Mouse (Mus musculus) hindbrain, embryonic 10.5 days (tissue): ENCODE measurements around the gene Ubp1. TPM values are rescaled to one million over a fixed set of nuclear protein-coding genes. Genes with fewer than 3 reads are reported as not detected.

Experiments used
- DNase-seq: peaks from one replicate; pipeline ENCODE4 v3.0.0-alpha.2; 2017; ENCODE audit warnings: low spot score
- H3K27ac ChIP-seq: fragments of 300-500 bp; sonication (generic); 2 replicates; pipeline ENCODE4 v1.5.1; 2016; ENCODE audit warnings: mild to moderate bottlenecking, moderate library complexity
- H3K27me3 ChIP-seq: fragments of 300-500 bp; sonication (generic); 2 replicates; pipeline ENCODE4 v1.6.1; 2016; ENCODE audit warnings: mild to moderate bottlenecking; ENCODE audit not compliant: poor library complexity, insufficient read depth, severe bottlenecking
- H3K36me3 ChIP-seq: fragments of 300-500 bp; sonication (generic); 2 replicates; pipeline ENCODE4 v1.6.1; 2016; ENCODE audit warnings: mild to moderate bottlenecking, moderate library complexity
- H3K4me1 ChIP-seq: fragments of 300-500 bp; sonication (generic); replicated peaks from 2 replicates; pipeline ENCODE4 v1.6.1; 2016; ENCODE audit warnings: mild to moderate bottlenecking
- H3K4me3 ChIP-seq: fragments of 300-500 bp; sonication (generic); 2 replicates; pipeline ENCODE4 v1.5.1; 2016; ENCODE audit warnings: mild to moderate bottlenecking, moderate library complexity
- H3K9me3 ChIP-seq: fragments of 300-500 bp; sonication (generic); 2 replicates; pipeline ENCODE4 v1.6.1; 2016; ENCODE audit warnings: mild to moderate bottlenecking, moderate library complexity
- WGBS: fragments of 180-500 bp; shearing (Covaris S2); methylation state at CpG from one replicate; pipeline ENCODE4 v1.1.7; 2016; 5-methylcytosine and 5-hydroxymethylcytosine counted together
- polyA plus RNA-seq: library from polyadenylated mRNA; unstranded; fragments of >200 nt; fragmentation: Nextera tagmentation; extraction: Ambion mirVana; gene quantifications from 2 replicates; pipeline ENCODE4 v1.2.1, GENCODE M21; 2016

Gene Ubp1
- polyA plus RNA-seq, 1 experiment from 2014 or later = 36.8 TPM

DNA sequence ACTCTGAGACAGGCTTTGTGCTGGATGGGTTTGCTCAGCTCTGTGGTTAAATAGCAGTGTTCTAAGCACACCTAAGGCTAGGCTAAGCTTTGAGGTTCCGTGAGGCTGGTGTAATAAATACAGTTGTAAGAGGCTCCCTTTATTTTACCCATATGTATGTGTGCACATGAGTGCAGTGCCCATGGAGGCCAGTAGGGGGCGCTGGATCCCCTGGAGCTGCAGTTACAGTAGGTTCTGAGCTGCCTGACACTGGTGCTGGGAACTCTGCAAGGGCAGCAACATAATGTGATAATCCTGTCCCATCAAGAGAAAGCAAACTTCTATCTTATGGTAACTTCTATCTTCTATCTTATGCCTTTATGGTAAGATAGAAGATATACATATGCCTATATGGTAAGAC, 67.6 kb downstream of the Ubp1 start:
- no peak for DNase-seq
- H3K27ac ChIP-seq = no peak overlapping the region
- no peaks in the 10 kb centered on the region for H3K27me3 ChIP-seq
- peaks cover 26% of the 10 kb centered on the region for H3K36me3 ChIP-seq
- WGBS = 61% methylated on average over 2 of the region's 2 CpGs
- H3K4me1 ChIP-seq = no peaks in the 10 kb centered on the region
- H3K9me3 ChIP-seq = peaks cover 6% of the 10 kb centered on the region; the same call in 1 of the 2 replicates
- no peak overlapping the region for H3K4me3 ChIP-seq

DNA sequence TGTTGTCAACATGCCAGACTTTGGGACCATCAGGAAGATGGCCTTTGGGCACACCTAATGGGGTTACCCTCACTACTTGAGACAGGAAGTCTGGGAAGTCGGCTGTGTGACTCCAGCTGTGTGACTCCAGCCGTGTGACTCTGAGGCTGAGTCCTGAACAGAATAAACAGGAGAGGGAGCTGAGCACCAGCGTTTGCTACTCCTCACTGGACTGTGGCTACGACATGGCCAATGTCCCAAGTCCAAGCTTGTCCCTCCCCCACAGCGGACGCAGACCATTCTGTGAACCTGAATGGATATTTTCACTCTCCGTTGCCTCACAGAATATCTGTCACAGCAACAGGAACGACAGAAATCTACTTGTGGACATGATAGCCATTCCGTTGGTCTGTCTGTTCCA, 76.1 kb downstream of the Ubp1 start:
- no peak overlapping the region for H3K27ac ChIP-seq
- H3K4me1 ChIP-seq = 0 out of 2 replicates have a peak, but pooled peaks cover 7% of the 10 kb centered on the region
- H3K9me3 ChIP-seq = no peaks in the 10 kb centered on the region
- no peaks in the 10 kb centered on the region for H3K27me3 ChIP-seq
- no peak overlapping the region for H3K4me3 ChIP-seq
- peaks cover 8% of the 10 kb centered on the region for H3K36me3 ChIP-seq
- no peak for DNase-seq
- 76% methylated on average over 9 of the region's 9 CpGs for WGBS

DNA sequence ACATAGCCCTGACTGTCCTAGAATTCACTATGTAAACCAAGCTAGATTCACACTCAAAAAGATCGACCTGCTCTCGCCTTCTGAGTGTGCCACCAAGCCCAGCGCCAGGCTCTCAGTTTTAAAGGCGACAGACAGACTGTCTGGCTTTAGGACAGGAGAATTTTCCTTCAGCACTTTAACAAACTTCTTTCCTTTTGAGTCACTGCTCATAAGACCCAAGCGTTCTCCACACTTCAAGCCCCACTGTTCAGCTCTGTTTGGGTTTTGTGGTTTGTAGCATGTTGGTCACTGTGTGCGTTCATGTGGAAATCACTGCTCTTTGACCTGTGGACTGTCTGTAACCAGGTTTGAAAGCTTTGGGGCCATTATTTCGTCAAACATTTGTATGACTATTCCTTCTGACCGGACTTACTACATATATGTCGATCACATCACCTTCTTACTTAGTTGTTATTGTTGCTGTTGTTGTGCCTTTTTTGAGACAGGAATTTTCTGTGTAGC, 77.2 kb downstream of the Ubp1 start:
- Histone ChIP-seq H3K36me3 (peaks cover 5% of the 10 kb centered on the region), H3K27me3 (no peaks in the 10 kb centered on the region), H3K9me3 (no peaks in the 10 kb centered on the region; the same call in 1 of the 2 replicates), H3K4me1 (0 out of 2 replicates have a peak, but pooled peaks cover 7% of the 10 kb centered on the region), H3K27ac (no peak overlapping the region), H3K4me3 (no peak overlapping the region)
- DNase-seq = no peak
- 91% methylated on average over 9 of the region's 9 CpGs for WGBS

DNA sequence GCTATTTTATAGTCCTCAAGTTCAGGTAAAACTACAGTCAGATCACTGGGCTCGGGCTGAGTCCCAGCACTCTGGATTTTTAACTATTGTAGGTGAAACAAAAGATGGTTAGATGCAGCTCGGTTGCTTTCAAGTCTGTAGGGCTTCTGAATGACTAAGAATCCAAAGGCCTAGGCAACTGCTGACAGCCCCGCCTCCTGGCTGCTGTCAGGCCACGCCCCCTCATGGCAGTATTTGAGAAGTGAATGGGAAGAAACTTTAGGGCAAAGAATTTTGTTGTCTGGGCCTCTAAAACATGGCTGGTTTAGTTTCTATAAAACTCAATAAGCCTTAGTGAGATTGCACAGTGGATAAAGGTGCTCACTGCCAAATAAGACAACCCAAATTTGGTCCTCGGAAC, 78.8 kb downstream of the Ubp1 start:
- Histone ChIP-seq H3K4me3 (no peak overlapping the region), H3K9me3 (no peaks in the 10 kb centered on the region; the same call in 1 of the 2 replicates), H3K4me1 (0 out of 2 replicates have a peak, but pooled peaks cover 7% of the 10 kb centered on the region), H3K36me3 (peaks cover 11% of the 10 kb centered on the region; the same call in 1 of the 2 replicates), H3K27me3 (no peaks in the 10 kb centered on the region), H3K27ac (no peak overlapping the region)
- no peak for DNase-seq
- WGBS = 36% methylated on average over 5 of the region's 5 CpGs

DNA sequence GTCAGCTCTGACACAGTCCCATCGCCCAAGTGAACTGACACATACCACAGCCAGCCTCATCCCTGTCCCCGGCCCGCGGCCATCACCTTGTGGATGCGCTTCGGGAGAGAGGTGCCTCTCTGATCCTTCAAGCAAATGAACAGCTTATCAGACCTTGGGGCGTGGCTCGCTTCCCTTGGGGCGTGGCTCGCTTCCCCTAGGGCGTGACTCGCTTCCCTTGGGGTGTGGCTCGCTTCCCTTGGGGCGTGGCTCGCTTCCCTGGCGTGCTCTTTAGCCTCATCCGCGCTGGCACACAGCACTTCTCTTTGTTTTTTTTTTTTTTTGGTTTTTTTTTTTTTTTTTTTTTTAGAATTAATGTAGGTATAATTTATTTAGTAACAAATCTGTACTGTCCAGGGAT, 80.5 kb downstream of the Ubp1 start:
- 63% methylated on average over 18 of the region's 18 CpGs for WGBS
- DNase-seq = no peak
- Histone ChIP-seq H3K27me3 (no peaks in the 10 kb centered on the region), H3K36me3 (peaks cover 14% of the 10 kb centered on the region), H3K27ac (no peak overlapping the region), H3K9me3 (no peaks in the 10 kb centered on the region; the same call in 1 of the 2 replicates), H3K4me1 (0 out of 2 replicates have a peak, but pooled peaks cover 7% of the 10 kb centered on the region), H3K4me3 (no peak overlapping the region)

DNA sequence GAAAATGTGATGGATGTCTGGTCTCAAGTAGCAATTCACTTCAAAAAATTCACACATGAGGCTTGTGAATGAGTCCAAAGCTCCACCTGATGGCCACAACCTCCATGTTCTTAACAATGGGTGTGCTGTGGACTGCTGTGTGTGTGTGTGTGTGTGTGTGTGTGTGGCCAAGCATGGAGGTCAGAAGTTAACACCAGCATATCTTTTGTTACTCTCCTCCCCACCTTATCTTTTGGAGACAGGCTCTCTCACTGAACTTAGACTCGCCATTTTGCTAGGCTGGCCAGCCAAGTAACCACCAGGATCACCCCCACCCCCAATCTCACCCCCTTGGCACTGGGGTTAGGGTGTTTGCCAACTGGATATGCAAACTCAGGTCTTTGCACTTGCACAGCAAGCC, 83.3 kb downstream of the Ubp1 start:
- H3K27me3 ChIP-seq = no peaks in the 10 kb centered on the region

DNA sequence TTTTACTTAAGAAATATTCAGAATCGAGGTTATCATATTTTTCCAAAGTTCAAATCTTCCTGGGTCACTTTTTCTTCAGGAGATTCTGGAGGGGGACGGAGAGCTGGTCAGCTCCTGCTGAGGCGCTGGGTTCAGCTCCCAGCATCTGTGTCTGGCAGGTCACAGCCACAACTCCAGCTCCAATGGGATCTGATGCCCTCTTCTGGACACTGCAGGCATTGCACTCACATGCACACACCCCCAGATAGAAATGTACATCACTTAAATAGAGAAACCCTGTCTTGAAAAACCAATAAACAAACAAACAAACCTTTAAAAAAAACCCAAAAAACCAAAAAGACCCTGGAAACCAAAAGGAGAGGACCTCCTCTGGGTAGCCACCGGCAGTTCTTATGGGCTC, 85.0 kb downstream of the Ubp1 start:
- H3K4me3 ChIP-seq = no peak overlapping the region
- no peak for DNase-seq
- H3K4me1 ChIP-seq = no peaks in the 10 kb centered on the region
- 84% methylated on average over 4 of the region's 4 CpGs for WGBS
- peaks cover 14% of the 10 kb centered on the region for H3K36me3 ChIP-seq
- no peaks in the 10 kb centered on the region; the same call in 1 of the 2 replicates for H3K9me3 ChIP-seq
- H3K27ac ChIP-seq = no peak overlapping the region
- H3K27me3 ChIP-seq = no peaks in the 10 kb centered on the region

More for the DNA sequence above, 83.3 kb downstream of the Ubp1 start:
- H3K36me3 ChIP-seq = peaks cover 14% of the 10 kb centered on the region
- H3K9me3 ChIP-seq = no peaks in the 10 kb centered on the region; the same call in 1 of the 2 replicates
- 73% methylated on average over 1 of the region's 1 CpGs for WGBS
- H3K27ac ChIP-seq = no peak overlapping the region
- DNase-seq = no peak
- no peak overlapping the region for H3K4me3 ChIP-seq
- 0 out of 2 replicates have a peak, but pooled peaks cover 7% of the 10 kb centered on the region for H3K4me1 ChIP-seq

DNA sequence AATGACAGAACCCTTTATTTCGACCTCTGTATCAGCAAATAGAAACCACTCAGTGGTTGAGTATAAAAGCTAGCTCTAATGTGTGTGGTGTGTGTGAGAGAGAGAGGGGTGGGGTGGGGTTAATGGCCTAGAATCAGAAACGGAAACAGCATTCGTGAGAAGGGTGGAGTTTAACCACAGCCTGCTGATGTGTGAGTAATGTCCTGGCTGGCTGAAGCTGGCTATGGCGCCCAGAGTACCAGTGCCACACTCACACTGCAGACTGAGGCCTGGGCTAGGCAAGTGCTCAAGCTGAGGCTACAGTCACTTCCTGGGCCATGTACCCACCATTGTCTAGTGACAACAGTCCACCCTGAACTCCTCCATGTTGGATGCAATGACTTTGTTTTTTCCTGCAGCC, 85.7 kb downstream of the Ubp1 start:
- H3K36me3 ChIP-seq = peaks cover 14% of the 10 kb centered on the region
- no peaks in the 10 kb centered on the region for H3K27me3 ChIP-seq
- DNase-seq = no peak
- no peaks in the 10 kb centered on the region for H3K4me1 ChIP-seq
- H3K4me3 ChIP-seq = no peak overlapping the region
- WGBS = 92% methylated on average over 4 of the region's 4 CpGs
- no peaks in the 10 kb centered on the region; the same call in 1 of the 2 replicates for H3K9me3 ChIP-seq
- no peak overlapping the region for H3K27ac ChIP-seq

DNA sequence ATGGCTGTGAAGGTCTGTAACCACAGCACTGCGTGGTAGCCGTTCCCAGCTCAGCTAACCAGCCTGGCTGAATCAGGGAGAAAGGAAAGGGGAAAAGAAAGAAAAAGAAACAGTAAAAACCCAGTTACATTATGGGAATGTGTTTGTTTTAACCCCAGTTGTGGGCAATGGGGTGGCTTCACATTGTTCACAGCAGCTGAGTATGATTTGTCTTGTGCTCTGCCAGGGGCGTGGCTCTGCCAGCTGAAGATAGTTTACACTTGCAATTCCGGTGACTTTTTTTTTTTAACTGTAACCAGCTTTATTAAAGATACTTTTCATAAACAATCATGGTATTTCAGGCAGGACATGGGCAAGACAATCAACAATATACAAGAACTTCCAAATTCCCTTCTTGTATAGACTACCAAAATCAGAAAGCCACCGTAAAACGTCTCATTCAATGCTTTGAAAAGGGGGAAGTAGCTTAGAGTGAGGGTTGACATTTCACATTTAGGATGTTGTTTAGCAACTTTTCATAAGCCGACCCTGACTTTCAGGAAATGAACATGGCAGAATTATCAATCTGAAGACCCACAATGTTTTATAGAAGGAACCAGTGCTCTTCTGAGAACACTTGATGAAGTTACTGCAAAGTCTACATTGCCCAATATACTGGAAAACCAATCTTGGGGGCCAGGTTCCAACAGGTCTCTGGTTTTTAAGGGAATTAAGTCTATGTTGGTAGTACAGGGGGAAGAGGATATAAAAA, 88.5 kb downstream of the Ubp1 start:
- Histone ChIP-seq H3K27me3 (no peaks in the 10 kb centered on the region), H3K4me1 (0 out of 2 replicates have a peak, but pooled peaks cover 3% of the 10 kb centered on the region), H3K27ac (no peak overlapping the region), H3K9me3 (no peaks in the 10 kb centered on the region), H3K36me3 (peaks cover 3% of the 10 kb centered on the region), H3K4me3 (no peak overlapping the region)
- no peak for DNase-seq
- WGBS = 95% methylated on average over 7 of the region's 7 CpGs

DNA sequence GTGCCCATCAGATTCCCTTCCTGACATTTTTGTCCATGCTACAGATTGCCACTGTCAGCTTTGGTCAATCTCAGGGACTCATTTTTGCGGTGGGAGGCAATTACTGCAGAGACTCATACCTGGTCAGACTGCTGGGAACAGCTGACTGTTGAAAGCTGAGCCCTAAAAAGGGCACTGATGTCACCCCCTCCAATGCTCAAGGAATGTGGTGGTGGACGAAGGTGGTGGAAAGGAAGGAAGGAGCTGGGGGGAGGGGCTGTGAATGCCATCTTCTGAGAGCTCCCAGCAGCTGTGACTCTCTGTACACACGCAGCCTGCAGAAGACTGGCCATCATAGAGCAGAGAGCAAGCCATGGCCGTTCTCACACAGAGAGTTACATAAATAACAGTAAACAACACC, 91.4 kb downstream of the Ubp1 start:
- 59% methylated on average over 4 of the region's 4 CpGs for WGBS

DNA sequence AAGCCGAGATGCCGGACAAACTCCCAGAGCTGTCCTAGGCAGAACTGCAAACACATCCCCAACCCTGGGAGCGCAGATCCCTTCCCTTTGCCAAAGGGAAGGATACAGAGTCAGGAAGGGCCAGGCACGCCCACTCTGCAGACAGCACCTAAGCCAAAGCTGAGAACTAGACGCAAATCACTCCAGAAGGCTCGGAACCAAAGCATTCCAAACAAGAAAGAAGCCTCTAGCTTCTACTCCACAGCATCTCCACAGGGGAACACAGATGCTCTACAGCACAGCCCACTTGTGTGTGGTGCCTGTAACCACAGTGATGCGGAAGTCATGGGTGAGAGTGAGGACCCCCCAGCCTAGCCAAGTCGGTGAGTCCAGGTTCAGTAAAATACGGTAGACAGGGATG, 94.4 kb downstream of the Ubp1 start:
- DNase-seq = no peak
- 65% methylated on average over 9 of the region's 9 CpGs for WGBS
- Histone ChIP-seq H3K36me3 (no peaks in the 10 kb centered on the region), H3K9me3 (no peaks in the 10 kb centered on the region), H3K27ac (no peak overlapping the region), H3K27me3 (no peaks in the 10 kb centered on the region), H3K4me3 (no peak overlapping the region), H3K4me1 (peaks cover 23% of the 10 kb centered on the region)

More for the DNA sequence above, 91.4 kb downstream of the Ubp1 start:
- Histone ChIP-seq H3K4me1 (peaks cover 23% of the 10 kb centered on the region), H3K27ac (no peak overlapping the region), H3K27me3 (no peaks in the 10 kb centered on the region), H3K36me3 (no peaks in the 10 kb centered on the region), H3K9me3 (no peaks in the 10 kb centered on the region), H3K4me3 (no peak overlapping the region)
- DNase-seq = no peak

DNA sequence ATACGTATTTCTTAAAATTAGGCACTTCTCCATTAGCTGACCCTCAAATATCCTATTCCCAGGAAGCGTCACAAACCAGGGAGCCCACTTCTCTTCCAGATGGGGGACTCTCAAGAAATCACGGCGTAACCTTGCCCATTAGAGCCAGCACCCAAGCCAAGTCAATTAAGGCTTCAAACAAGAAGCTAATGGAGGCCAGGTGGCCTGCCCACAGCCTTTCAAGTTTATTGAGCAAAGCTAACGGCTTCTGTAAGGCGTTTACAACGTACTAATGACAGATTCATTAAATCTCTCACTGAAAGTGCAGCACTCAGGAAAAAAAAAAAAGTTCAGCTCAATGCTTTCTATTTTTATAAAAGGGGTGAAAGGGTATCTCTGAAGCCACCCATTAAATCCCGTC, 95.1 kb downstream of the Ubp1 start:
- peak overlapping the region; percentile 90; the same call in 1 of the 2 replicates for H3K27ac ChIP-seq
- H3K4me1 ChIP-seq = peaks cover 23% of the 10 kb centered on the region
- 27% methylated on average over 8 of the region's 8 CpGs for WGBS
- DNase-seq = no peak
- no peaks in the 10 kb centered on the region for H3K36me3 ChIP-seq
- H3K27me3 ChIP-seq = no peaks in the 10 kb centered on the region
- peak overlapping the region; percentile 87 for H3K4me3 ChIP-seq
- no peaks in the 10 kb centered on the region for H3K9me3 ChIP-seq

DNA sequence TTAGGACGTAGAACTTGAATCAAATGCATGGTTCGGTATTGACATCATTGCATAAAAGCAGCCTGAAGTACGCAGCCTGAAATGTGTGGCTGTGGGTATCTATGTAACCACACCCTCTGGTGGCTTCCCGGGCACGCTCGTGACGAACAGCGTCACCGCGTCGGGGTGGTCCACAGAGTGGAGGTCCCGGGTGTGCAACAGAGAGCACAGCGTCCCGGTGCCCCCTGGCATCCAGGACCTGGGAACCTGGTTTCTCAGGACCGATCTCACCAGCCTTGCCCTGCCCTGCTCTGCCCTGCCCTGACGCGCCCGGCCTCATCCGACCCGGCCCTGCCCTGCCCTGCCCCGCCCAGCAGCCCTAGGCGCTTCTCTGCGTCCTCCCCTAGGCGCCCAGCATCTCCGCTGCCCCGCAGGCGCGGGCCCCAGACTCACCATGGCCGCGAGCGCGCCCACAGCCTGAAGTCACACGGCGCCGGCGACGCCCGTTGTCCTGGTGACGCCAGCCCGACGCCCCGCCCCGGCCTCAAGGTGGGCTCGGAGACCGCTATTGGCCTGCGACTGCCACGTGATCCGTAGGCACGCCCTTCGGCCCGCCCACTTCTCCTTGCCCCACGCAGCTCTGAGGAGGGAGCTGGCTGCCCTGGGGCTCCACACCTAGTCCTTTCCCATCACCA, 95.7 kb downstream of the Ubp1 start:
- H3K36me3 ChIP-seq = no peaks in the 10 kb centered on the region
- H3K27me3 ChIP-seq = no peaks in the 10 kb centered on the region
- peak overlapping the region; percentile 90 for H3K27ac ChIP-seq
- peak overlapping the region; percentile 87 for H3K4me3 ChIP-seq
- H3K4me1 ChIP-seq = peaks cover 23% of the 10 kb centered on the region
- peak; percentile 94 for DNase-seq
- under 1% methylated on average over 52 of the region's 52 CpGs for WGBS
- no peaks in the 10 kb centered on the region for H3K9me3 ChIP-seq
